Mouse (Mus musculus) embryonic stem cell, embryonic (primary cell): ENCODE measurements around the gene Midn.

Experiments
- CTCF ChIA-PET, 4 experiments: fragments of 300-600 bp in 2 of 4; fragments of 350-600 bp in 2 of 4; sonication (Branson Sonifier 250); formaldehyde crosslinking; loops; one replicate each; lab custom pipeline; 2022; ENCODE audit warnings: inconsistent platforms in 2 of 4; lab: Charles Lee
- POLR2A ChIA-PET, 4 experiments: fragments of 300-600 bp in 2 of 4; fragments of 350-600 bp in 2 of 4; sonication (Branson Sonifier 250); formaldehyde crosslinking; loops; one replicate each; lab custom pipeline; 2022; ENCODE audit warnings: antibody characterized with exemption in 4 of 4, inconsistent platforms in 1 of 4; lab: Charles Lee

The Midn gene

DNA sequence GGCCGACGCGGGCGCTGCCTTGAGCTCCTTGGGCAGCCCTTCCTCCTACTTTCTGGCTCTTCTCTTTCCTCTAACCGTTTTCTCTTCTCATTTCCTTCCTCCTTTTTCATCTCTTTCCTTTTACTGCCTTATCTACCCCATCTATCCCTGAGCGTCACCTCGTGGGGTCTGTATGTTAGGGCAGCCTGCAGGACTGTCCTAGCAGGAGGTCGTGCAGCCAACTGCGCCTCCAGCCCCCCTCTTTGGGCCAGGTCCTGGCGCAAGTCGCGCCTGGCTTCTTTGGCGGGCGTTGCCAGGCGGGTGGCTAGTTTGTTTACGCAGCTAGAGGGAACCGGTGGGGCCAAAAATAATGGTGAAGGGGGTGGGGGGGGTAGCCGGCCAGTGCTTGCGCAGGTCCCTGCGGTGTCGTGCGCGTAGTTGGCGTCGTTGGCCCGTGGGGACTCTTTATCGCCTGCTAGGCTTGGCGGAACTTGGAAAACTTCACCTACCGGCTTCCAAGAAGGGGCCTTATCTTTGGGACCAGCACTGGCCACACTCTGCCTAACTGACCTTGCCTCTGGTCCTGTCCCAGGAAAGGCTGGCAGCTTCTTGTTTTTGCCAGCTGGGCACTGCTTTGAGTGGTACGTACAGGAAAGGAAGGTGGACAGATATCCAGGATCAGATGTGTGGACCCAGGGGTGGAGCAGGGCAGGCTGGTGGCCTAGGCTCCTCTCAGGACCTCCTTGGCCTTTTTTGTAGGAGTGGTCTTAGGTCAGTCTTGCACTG lies 31.0 kb upstream of the Midn start:
- POLR2A ChIA-PET, result interaction anchor here in 3 of 4 experiments (0.6 to 3.4 kb wide), 43 partner anchors 8 to 641 kb away, joined by 3 to 38 read pairs (median 4); partner anchors contain the start of genes Cbarp (in 3 of the 3), Sbno2 (in 2 of the 3), Tmem259 (in 2 of the 3) and 1600002K03Rik (in 1 of the 3)

DNA sequence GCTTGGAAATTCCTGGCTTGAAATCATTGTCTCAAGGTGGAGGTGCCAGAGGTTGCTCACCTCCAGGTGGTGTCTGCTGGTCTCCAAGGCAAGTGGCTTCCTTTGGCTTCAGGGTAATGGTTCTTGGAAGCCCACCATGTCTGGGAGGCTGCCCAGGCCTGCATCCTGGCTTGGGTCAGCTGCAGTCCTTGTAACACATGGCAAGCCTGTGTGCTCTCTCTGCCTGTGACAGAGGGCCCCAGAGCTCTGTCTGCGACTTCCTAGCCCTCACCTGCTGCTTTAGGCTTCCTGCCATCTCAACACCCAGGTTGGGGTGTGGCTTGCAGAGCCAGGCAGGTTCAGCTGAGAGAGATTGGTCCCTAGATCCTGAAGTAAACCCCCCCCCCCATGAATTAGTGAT lies 30.3 kb upstream of the Midn start:
- CTCF ChIA-PET, result interaction anchor here in 3 of 4 experiments (0.6 to 1.5 kb wide), 8 partner anchors 47 to 442 kb away, joined by 3 to 14 read pairs (median 4); no protein-coding TSS in a partner anchor
- POLR2A ChIA-PET, result interaction anchor here in 3 of 4 experiments (0.6 to 3.4 kb wide), 29 partner anchors 9 to 210 kb away, joined by 3 to 38 read pairs (median 4); partner anchors contain the start of genes Cirbp (in 2 of the 3), Rps15 (in 2 of the 3), Sbno2 (in 2 of the 3) and 1600002K03Rik (in 1 of the 3)

More for the DNA sequence above, 31.0 kb upstream of the Midn start:
- CTCF ChIA-PET, result interaction anchor here in 3 of 4 experiments (0.6 to 1.5 kb wide), 8 partner anchors 15 to 305 kb away, joined by 3 to 14 read pairs (median 4); no protein-coding TSS in a partner anchor

DNA sequence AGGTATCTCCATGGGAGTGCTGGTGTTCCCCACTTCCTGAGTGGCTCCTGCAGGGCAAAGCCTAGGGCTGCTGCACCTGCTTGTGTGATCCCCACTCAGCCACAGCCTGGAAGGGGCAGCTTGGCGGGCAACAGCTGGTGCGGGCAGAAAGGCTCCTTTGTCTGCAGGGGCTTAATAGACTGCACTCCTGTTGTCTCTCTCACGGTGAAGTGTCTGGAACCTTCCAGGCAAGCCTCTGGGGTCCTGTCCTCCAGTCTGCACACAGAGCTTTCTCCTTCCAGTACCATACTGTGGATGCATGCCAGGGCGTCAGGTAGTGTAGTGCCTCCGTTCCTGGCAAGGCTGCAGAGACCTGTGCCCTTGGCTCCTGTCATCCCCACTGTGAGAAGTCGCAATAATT lies 29.5 kb upstream of the Midn start:
- CTCF ChIA-PET, result interaction anchor here in 2 of 4 experiments (0.6 to 1.5 kb wide), 5 partner anchors 46 to 442 kb away, joined by 3 to 5 read pairs (median 4); no protein-coding TSS in a partner anchor

DNA sequence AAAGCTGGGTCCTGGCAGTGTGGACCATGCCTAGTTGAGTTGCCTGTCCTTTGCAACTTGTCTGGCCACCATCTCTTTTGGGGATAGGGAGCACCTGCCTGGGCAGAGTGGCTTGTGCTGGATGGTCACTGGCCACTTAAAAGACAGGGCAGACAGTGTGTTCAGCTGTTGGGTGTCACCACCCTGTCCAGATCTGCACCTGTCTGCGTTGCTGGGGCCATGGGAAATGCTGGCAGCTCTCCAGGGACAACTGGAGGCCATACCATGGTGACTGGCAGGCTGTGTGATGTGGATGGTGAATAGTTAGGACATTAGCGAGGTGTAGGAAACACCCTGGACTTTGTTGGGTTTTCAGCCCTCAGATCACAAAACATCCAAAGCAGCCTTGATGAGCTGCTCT lies 27.9 kb upstream of the Midn start:
- CTCF ChIA-PET, result interaction anchor here in 1 of 4 experiments (0.9 to 1.2 kb wide), 2 partner anchors 135 to 160 kb away, joined by 3 to 4 read pairs; partner anchors contain the start of gene Wdr18
- POLR2A ChIA-PET, result interaction anchor here in 3 of 4 experiments (0.5 to 1.6 kb wide), 10 partner anchors 10 to 149 kb away, joined by 3 to 9 read pairs (median 4); partner anchors contain the start of genes Grin3b (in 1 of the 3) and Tmem259 (in 1 of the 3)

More for the DNA sequence above, 29.5 kb upstream of the Midn start:
- POLR2A ChIA-PET, result interaction anchor here (0.6 to 3.4 kb wide), 21 partner anchors 10 to 378 kb away, joined by 3 to 38 read pairs (median 4); partner anchors contain the start of genes Cirbp (in 2 of the 4), Rps15 (in 2 of the 4), Sbno2 (in 2 of the 4) and 1600002K03Rik (in 1 of the 4)

GRCm38 (mm10) chr10:80121639-80122038 lies 26.4 kb upstream of the Midn start:
- CTCF ChIA-PET, result no interaction called here
- POLR2A ChIA-PET, result interaction anchor here in 2 of 4 experiments (1.5 to 1.6 kb wide), 2 partner anchors 9 to 18 kb away, joined by 3 to 9 read pairs; no protein-coding TSS in a partner anchor

GRCm38 (mm10) chr10:80123932-80124562 lies 24.0 kb upstream of the Midn start:
- ChIA-PET POLR2A (interaction anchor here in 2 of 4 experiments (0.6 to 2.2 kb wide), 11 partner anchors 9 to 378 kb away, joined by 3 to 10 read pairs (median 4); partner anchors contain the start of genes Stk11 (in 2 of the 2) and Polrmt (in 1 of the 2)), CTCF (interaction anchor here in 2 of 4 experiments (0.6 to 0.7 kb wide), 2 partner anchors 23 to 165 kb away, joined by 3 read pairs; no protein-coding TSS in a partner anchor)

GRCm38 (mm10) chr10:80127920-80128319 lies 20.2 kb upstream of the Midn start:
- ChIA-PET CTCF (no interaction called here), POLR2A (interaction anchor here in 3 of 4 experiments (0.5 to 5.7 kb wide), 16 partner anchors 9 to 143 kb away, joined by 3 to 38 read pairs (median 4); partner anchors contain the start of genes Cbarp (in 2 of the 3) and Stk11 (in 1 of the 3))

GRCm38 (mm10) chr10:80129846-80130245 lies 18.2 kb upstream of the Midn start:
- ChIA-PET CTCF (interaction anchor here in 2 of 4 experiments (0.8 to 1.4 kb wide), 5 partner anchors 32 to 246 kb away, joined by 3 to 4 read pairs (median 4); partner anchors contain the start of gene Wdr18 (in 1 of the 2)), POLR2A (interaction anchor here (0.6 to 5.7 kb wide), 49 partner anchors 9 to 276 kb away, joined by 3 to 38 read pairs (median 5); partner anchors contain the start of genes Stk11 (in 3 of the 4), Cbarp (in 2 of the 4), Ptbp1 (in 2 of the 4) and Cirbp (in 1 of the 4))

DNA sequence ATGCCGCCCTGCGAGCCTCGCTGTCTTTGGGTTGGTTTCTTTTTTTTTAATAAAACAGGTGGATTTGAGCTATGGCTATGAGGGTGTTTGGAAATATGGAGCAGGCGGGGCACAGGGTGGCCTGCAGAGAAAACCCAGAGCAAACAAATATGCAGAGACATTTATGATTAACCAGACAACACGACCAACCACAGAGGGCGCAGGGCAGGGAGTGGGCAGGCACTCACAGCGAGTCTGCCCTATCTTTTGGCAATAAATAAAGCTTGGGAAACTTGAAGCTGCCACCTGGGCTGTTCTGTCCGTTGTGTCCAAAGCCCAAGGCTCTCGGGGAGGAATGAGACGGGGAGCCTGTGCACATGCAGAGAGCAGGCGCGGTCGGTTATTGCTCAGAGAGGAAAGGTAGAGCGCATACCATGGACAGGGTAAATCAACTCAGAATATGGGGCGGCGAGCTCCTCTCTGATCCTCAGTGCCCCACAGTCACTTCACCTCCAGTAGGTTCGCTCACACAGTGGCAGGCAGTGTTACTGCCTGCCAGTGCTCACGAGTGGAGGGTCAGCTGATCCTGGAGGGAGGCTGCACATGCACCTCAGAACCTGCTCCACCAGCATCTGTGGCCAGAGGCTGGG lies 17.6 kb upstream of the Midn start:
- ChIA-PET CTCF (interaction anchor here in 3 of 4 experiments (1.1 to 1.4 kb wide), 4 partner anchors 31 to 245 kb away, joined by 3 to 4 read pairs (median 4); no protein-coding TSS in a partner anchor), POLR2A (interaction anchor here (0.6 to 5.7 kb wide), 51 partner anchors 9 to 276 kb away, joined by 3 to 38 read pairs (median 5); partner anchors contain the start of genes Stk11 (in 3 of the 4), Cbarp (in 2 of the 4), Cirbp (in 2 of the 4) and Ptbp1 (in 2 of the 4))

DNA sequence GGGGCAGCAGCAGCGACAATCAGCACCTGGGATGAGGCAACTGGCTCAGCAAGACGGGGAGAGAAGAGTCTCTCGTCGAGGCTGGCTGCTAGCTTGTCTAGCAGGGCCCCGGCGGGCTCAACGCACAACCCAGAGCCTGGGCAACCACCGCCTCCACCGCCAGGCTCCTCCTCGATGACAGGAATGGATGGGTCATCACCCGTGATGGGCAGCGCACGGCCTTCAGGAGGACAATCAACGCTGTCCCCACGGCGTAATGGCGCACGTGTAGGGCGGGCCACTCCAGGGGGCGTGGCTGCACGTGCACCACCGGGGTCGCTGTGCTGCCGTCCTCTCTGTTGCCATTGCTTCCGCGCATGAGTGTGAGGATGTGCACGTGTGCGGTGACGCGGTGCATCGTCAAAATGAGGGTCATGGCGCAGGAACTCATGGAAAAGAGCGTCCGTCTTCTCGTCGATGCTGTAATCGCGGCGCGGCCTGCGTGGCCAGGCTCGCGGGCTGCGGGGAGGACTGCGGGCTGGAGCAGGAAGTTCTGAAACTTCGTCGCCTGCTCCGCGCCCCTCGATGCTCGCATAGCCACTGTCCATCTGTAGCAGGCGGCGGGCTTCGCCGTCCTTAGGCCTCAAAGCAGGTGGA lies 16.6 kb upstream of the Midn start:
- POLR2A ChIA-PET, result interaction anchor here (0.9 to 5.7 kb wide), 36 partner anchors 8 to 267 kb away, joined by 3 to 38 read pairs (median 5); partner anchors contain the start of genes Stk11 (in 3 of the 4), Cirbp (in 2 of the 4), Sbno2 (in 2 of the 4) and Tmem259 (in 2 of the 4)
- CTCF ChIA-PET, result interaction anchor here in 2 of 4 experiments (1.1 to 1.4 kb wide), 2 partner anchors 34 to 147 kb away, joined by 3 to 4 read pairs; no protein-coding TSS in a partner anchor

GRCm38 (mm10) chr10:80131952-80132350 lies 16.1 kb upstream of the Midn start:
- ChIA-PET POLR2A (interaction anchor here in 3 of 4 experiments (0.6 to 5.7 kb wide), 12 partner anchors 9 to 161 kb away, joined by 3 to 29 read pairs (median 4); partner anchors contain the start of genes Cbarp (in 1 of the 3), Cirbp (in 1 of the 3), Grin3b (in 1 of the 3) and Stk11 (in 1 of the 3)), CTCF (no interaction called here)

DNA sequence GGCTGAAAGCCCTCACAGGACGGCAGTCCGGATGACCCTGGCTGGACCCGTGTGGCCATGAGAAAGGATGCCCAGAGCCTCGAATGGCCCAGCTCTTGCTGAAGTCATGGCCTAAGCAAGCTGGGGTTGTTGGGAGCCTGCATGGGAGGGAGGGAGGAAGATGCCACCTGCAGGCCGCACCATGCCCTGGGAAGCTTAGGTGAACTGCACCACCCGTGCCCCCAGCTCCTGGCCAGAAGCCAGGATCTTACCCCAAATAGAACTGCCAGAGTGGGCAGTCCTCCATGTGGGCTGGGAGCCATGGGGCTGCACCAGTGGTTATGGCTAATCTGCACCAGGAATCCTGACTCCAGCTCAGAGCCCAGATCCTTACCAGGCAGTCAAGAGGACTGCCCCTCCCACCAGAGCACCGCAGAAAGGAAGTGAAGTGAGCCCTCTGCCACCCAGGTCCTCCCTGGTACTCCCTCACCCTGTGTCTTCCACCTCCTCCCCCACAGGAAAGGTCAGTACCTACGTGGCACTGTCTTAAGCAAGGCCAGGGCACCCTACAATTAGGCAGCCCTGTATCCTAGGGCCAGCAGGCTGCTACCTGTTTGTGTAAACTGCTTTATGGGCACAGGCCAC lies 14.7 kb upstream of the Midn start:
- POLR2A ChIA-PET, result interaction anchor here in 3 of 4 experiments (0.5 to 5.7 kb wide), 17 partner anchors 8 to 174 kb away, joined by 3 to 27 read pairs (median 4); partner anchors contain the start of genes Stk11 (in 2 of the 3), Cbarp (in 1 of the 3) and Wdr18 (in 1 of the 3)
- CTCF ChIA-PET, result interaction anchor here in 1 of 4 experiments (1.2 kb wide), 1 partner anchor 12 kb away, joined by 3 read pairs; no protein-coding TSS in a partner anchor

DNA sequence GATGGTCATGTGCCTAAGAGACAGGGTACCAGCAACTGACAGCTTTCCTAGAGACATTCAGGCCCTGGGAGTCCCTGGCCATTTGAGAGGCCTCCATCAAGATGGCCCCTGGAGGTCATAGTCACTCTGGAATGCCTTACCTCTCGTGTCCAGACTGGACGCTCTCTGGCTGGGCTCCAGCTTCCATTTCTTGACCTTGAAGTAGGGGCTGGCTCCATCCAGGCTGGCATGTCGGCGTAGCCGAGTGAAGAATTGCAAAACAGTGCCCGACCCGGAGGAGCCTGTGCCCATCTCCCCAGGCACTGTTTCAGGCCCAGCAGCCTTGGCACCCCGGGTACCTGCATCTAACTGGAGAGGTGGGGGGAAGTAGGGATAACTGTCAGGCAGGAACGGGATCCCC lies 13.7 kb upstream of the Midn start:
- POLR2A ChIA-PET, result interaction anchor here in 3 of 4 experiments (0.6 to 2.1 kb wide), 14 partner anchors 8 to 542 kb away, joined by 3 to 7 read pairs (median 3); partner anchors contain the start of gene Stk11 (in 1 of the 3)
- CTCF ChIA-PET, result no interaction called here

GRCm38 (mm10) chr10:80135161-80135560 lies 12.9 kb upstream of the Midn start:
- CTCF ChIA-PET, result interaction anchor here in 1 of 4 experiments (0.6 to 1.7 kb wide), 2 partner anchors 175 to 288 kb away, joined by 3 to 8 read pairs; partner anchors contain the start of gene Wdr18
- POLR2A ChIA-PET, result interaction anchor here in 2 of 4 experiments (1.2 to 2.4 kb wide), 6 partner anchors 15 to 159 kb away, joined by 3 to 11 read pairs (median 4); no protein-coding TSS in a partner anchor

- ChIA-PET POLR2A (interaction anchor here in 2 of 4 experiments (0.6 to 2.4 kb wide), 15 partner anchors 11 to 568 kb away, joined by 3 to 11 read pairs (median 4); partner anchors contain the start of gene Stk11 (in 1 of the 2)), CTCF (interaction anchor here in 1 of 4 experiments (1.7 kb wide), 1 partner anchor 176 kb away, joined by 8 read pairs; the partner anchor contains the start of gene Wdr18)
These were observed 12.4 kb upstream of the Midn start for GRCm38 (mm10) chr10:80135641-80136040.
